Mouse (Mus musculus) bone marrow macrophage, adult 2 months (primary cell): Measurements from ENCODE around the gene Six6.

Source experiments
- CTCF ChIP-seq: IDR thresholded peaks from 2 replicates; pipeline ENCODE4 v1.5.1; 2012; ENCODE audit warnings: low read depth, mild to moderate bottlenecking, low read length, moderate library complexity
- POLR2A ChIP-seq: IDR thresholded peaks from 2 replicates; pipeline ENCODE4 v1.6.1; 2012; ENCODE audit warnings: mild to moderate bottlenecking, low read depth, low read length, borderline replicate concordance

- TF ChIP-seq POLR2A (no peak), CTCF (no peak)
Observed at GRCm38 (mm10) chr12:72938600-72939490, 847 bp upstream of the Six6 start.
